Mouse (Mus musculus): Measurements from ENCODE around the gene Atg4d.

GRCm38 (mm10) chr9:21299014-21299413 is 33.9 kb downstream of the Atg4d start:
- TF ChIP-seq POLR2A (IDR thresholded peaks at IDR 0.05; ENCODE audit: control insufficient read depth, low read depth, low read length) (no peak), CTCF (IDR thresholded peaks at IDR 0.05; ENCODE audit: control insufficient read depth, insufficient read depth, insufficient replicate concordance, low read depth, low read length) (no peak)
